Mouse (Mus musculus) Patski (cell line): ENCODE results near the gene Nhej1. TPM values are rescaled to one million over a fixed set of nuclear protein-coding genes. Genes with fewer than 3 reads are reported as not detected.

Source experiments
- ATAC-seq: fragments of 100-300 bp; one replicate; pipeline ENCODE4 v1.8.0; 2021
- CTCF ChIA-PET: fragments of 350-600 bp; sonication (Branson Sonifier 250); formaldehyde crosslinking; loops from one replicate; lab custom pipeline; 2022; ENCODE audit warnings: inconsistent platforms; lab: Charles Lee
- POLR2A ChIA-PET: fragments of 350-600 bp; sonication (Branson Sonifier 250); formaldehyde crosslinking; loops from one replicate; lab custom pipeline; 2022; ENCODE audit warnings: antibody characterized with exemption, inconsistent platforms; lab: Charles Lee
- DNase-seq: peaks from one replicate; pipeline ENCODE4 v3.0.0-alpha.2; 2011; ENCODE audit warnings: low read depth, low spot score
- H3K27me3 ChIP-seq: fragments of 371-371 bp; one replicate; pipeline ENCODE4 v1.5.1; 2021
- CTCF ChIP-seq: fragments of 100-300 bp; IDR thresholded peaks from one replicate; pipeline ENCODE4 v1.5.1; 2021
- in situ Hi-C: fragments of 300-500 bp; cut with MboI; formaldehyde crosslinking; loops from 3 replicates; pipeline ENCODE4 v1.11.1; 2018; ENCODE audit warnings: low pct_unique_long_range_greater_than_20kb, mixed read lengths
- polyA plus RNA-seq: library from polyadenylated mRNA; unstranded; gene quantifications from one replicate; pipeline ENCODE4 v1.2.3, GENCODE M21; 2021

Gene Nhej1
- polyA plus RNA-seq, 1 experiment from 2014 or later, result 7.0 TPM

DNA sequence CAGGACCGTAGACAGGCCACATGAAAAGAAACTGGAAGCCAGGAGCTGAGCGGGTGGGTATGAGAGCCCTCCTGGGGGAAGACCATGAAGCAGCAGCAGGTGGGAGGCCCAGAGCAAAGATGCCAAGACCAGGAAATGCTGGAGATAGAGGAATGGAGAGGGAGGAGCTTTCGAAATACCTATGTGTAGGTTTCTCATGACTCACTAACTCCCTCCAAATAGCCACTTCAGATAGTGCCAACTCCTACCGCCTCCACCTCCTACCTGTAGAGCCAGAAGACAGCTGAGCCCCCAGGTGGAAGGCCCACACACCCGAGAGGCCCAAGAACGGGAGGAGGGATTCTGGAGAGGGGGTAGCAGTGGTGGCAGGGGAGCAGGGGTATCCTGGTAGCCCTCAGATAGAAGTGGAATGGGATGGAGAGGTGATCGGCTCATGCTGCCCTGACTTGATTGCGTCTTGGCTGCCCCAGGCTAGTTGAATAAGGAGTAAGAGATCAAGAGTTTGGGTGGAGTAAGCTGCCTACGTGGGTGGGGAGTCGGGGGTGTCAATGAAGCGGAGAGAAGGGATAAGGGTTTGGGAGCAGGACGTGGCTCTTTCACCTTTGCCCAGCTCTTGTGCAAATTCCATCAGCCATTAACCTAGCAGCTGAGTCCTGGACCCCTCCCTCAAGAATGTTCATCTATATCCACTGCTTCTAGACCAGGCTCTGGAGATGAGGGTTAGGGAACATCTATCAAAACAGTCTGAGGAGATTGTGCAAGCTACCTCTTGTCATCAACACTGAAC is 8.6 kb upstream of the Nhej1 start, which contains the start of gene Slc23a3:
TSS of gene Slc23a3 (minus strand) at position 470 of the 787 bp plus-strand sequence.
- ATAC-seq (no peak), DNase-seq (no peak)
- CTCF ChIA-PET, result interaction anchor here (0.8 kb wide), 1 partner anchor 10 kb away, joined by 3 read pairs; no protein-coding TSS in a partner anchor
- no peaks in the 10 kb centered on the region for H3K27me3 ChIP-seq
- in situ Hi-C loops, result no loop called here
- POLR2A ChIA-PET, result interaction anchor here (1.5 kb wide), 1 partner anchor 121 kb away, joined by 5 read pairs; no protein-coding TSS in a partner anchor
- no peak for TF ChIP-seq CTCF

DNA sequence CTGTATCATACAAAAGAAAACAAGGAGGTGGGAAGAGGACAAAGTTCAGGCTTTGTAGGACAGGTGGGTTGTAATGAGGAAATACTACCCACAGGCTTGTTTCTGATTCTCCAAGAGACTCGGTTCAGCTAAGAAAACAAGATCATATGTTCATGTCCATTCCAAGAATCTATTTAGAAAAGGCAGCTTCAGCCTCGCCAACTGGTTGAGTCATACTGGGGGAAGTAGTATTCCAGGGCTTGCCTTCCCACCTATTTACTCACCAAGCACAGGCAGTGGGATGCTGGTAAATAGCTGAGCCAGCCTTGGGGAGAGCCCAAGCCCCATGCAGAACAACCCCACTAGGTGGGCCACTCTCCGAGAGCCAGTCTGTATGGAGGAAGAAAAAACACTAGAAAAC is 3.6 kb upstream of the Nhej1 start:
- POLR2A ChIA-PET, result interaction anchor here (1.2 kb wide), 1 partner anchor 12 kb away, joined by 4 read pairs; no protein-coding TSS in a partner anchor
- no peak for TF ChIP-seq CTCF
- ATAC-seq, result no peak

DNA sequence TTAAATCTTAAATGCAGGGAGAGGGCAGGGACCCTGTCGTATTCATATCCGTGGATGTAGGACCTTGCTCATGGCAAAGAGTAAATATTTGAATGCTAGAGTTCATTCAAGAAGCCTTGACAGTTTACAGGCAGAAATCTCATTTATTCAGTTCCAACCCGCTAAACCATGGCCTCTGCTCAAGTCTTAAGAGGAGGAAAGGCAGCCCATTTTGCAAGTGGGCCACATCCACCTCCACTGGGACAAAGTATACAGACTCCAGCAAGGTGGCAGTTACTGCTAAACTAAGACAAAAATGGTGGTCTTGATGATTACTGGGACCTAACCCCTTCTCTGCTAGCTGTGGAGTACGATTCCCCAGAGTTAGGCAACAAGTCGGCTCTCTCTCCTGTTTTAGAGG is 418 bp upstream of the Nhej1 start:
- no peaks in the 10 kb centered on the region for H3K27me3 ChIP-seq
- TF ChIP-seq CTCF, result no peak
- POLR2A ChIA-PET, result no interaction called here
- in situ Hi-C loops, result no loop called here
- no peak for DNase-seq
- CTCF ChIA-PET, result interaction anchor here (0.9 kb wide), 1 partner anchor 128 kb away, joined by 4 read pairs; no protein-coding TSS in a partner anchor
- ATAC-seq, result peak; percentile 21

More for the DNA sequence above, 3.6 kb upstream of the Nhej1 start:
- no peak for DNase-seq
- no peaks in the 10 kb centered on the region for H3K27me3 ChIP-seq
- in situ Hi-C loops, result no loop called here
- CTCF ChIA-PET, result interaction anchor here (0.8 to 2.2 kb wide), 4 partner anchors 9 to 125 kb away, joined by 3 to 6 read pairs (median 4); no protein-coding TSS in a partner anchor

DNA sequence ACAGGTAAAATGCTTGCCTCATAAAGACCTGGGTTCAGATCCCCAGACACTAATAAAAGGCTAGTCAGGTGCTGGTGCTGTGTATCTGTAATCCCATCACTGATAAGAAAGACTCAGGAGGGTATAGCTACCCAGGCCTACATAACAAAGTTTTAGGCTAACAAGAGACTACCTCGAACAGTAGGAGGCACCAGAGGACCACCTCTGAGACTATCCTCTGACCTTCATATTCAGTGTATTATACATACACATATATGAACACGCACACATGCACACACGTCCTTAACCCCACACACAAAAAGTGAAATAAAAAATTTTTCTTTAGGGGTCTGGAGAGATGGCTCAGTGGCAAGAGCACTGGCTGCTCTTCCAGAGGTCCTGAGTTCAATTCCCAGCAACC is 2.8 kb downstream of the Nhej1 start:
- in situ Hi-C loops, result no loop called here

DNA sequence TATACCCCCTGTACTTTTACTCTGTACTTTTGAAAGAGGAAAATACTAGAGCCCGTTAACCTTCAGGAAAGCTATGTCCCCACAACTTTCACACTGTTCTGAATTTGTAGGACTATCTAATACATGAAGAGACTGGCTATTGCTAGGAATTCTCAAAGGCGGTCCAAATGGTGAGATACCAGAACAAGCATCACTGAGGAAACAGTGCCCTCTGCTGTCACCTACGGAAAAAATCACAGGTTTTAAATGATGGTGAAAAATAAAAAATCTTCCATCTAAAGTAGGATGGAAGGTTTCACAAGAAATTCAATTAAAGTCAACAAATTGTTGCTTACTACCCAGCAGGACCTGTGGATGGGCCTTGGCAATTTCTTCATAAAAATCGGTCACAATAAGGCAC is 72.9 kb downstream of the Nhej1 start:
- in situ Hi-C loops, result no loop called here
- DNase-seq, result no peak
- POLR2A ChIA-PET, result interaction anchor here (0.6 to 0.7 kb wide), 2 partner anchors 170 to 478 kb away, joined by 3 to 8 read pairs; no protein-coding TSS in a partner anchor
- CTCF ChIA-PET, result interaction anchor here (0.7 to 2.7 kb wide), 17 partner anchors 10 to 201 kb away, joined by 3 to 7 read pairs (median 3); no protein-coding TSS in a partner anchor
- ATAC-seq, result no peak
- no peaks in the 10 kb centered on the region for H3K27me3 ChIP-seq
- TF ChIP-seq CTCF, result peak; percentile 64

More for the DNA sequence above, 2.8 kb downstream of the Nhej1 start:
- ChIA-PET POLR2A (no interaction called here), CTCF (no interaction called here)
- ATAC-seq (no peak), DNase-seq (no peak)
- TF ChIP-seq CTCF, result no peak
- no peaks in the 10 kb centered on the region for H3K27me3 ChIP-seq

DNA sequence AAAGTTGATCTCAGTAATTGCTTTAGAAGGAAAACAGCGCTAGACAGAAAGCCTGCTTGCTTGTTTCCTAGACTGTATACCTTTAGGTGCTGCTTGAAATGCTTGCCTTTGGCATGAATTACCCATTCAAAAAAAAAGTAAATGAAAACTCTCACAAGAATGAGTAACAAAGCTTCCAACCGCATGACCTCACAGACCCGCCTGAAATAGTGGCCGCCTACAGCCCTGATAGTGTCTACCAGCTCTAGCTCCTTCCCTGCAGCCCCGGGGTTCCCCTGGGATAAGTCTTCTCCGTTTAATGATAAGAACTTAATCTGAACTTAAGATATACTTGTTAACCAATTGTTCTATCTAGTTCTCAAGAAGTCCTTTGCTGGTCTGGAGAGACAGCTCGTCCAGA is 73.6 kb downstream of the Nhej1 start:
- CTCF ChIA-PET, result interaction anchor here (0.7 to 2.7 kb wide), 16 partner anchors 12 to 202 kb away, joined by 3 to 7 read pairs (median 3); no protein-coding TSS in a partner anchor
- peak; percentile 51 for ATAC-seq
- POLR2A ChIA-PET, result interaction anchor here (0.7 kb wide), 1 partner anchor 478 kb away, joined by 3 read pairs; no protein-coding TSS in a partner anchor
- no peak for TF ChIP-seq CTCF
- no peaks in the 10 kb centered on the region for H3K27me3 ChIP-seq
- in situ Hi-C loops, result no loop called here
- DNase-seq, result peak; percentile 19

DNA sequence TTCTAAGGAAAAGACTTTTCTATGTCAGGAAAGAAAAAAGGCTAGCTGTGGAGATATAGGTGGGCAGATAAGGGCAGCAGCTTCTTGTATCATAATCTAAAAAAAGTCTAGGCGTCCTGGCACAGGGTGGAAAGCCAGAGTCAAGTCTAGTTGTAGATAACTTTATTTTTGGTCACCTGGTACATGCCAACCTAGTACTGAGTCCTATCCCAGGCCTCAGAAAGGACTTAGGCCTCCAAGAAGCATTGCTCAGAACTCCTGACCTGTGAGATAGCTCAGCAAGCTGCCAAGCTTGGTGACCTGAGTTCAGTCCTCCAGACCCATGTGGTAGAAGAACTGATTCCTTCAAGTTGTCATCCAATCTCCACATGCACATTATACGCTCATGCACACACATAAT is 76.4 kb downstream of the Nhej1 start:
- no peak for ATAC-seq
- ChIA-PET CTCF (interaction anchor here (1.0 to 1.4 kb wide), 3 partner anchors 14 to 129 kb away, joined by 3 read pairs; no protein-coding TSS in a partner anchor), POLR2A (no interaction called here)
- no peak for TF ChIP-seq CTCF
- no peak for DNase-seq
- in situ Hi-C loops, result no loop called here
- no peaks in the 10 kb centered on the region for H3K27me3 ChIP-seq

DNA sequence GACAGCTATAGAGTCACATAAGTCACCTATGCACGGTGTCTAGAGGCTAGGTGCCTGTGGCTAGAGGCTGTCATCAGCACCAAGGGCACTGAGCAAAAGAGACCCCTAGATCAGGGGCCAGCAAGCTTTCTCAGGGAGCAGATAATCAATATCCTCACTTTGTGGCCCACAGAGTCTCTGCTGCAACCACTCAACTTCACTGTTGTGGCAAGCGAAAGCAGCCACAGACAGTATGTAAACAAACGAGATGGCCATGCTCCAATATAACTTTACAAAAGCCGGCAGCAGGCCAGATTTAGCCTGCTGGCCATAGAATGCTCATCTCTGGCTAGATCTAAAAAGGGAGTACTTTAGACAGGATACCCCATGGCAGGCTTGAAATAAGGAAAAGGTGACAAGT is 77.0 kb downstream of the Nhej1 start:
- CTCF ChIA-PET, result interaction anchor here (1.2 kb wide), 1 partner anchor 13 kb away, joined by 3 read pairs; no protein-coding TSS in a partner anchor
- H3K27me3 ChIP-seq, result no peaks in the 10 kb centered on the region
- POLR2A ChIA-PET, result no interaction called here
- TF ChIP-seq CTCF, result no peak
- ATAC-seq (no peak), DNase-seq (no peak)
- in situ Hi-C loops, result no loop called here

DNA sequence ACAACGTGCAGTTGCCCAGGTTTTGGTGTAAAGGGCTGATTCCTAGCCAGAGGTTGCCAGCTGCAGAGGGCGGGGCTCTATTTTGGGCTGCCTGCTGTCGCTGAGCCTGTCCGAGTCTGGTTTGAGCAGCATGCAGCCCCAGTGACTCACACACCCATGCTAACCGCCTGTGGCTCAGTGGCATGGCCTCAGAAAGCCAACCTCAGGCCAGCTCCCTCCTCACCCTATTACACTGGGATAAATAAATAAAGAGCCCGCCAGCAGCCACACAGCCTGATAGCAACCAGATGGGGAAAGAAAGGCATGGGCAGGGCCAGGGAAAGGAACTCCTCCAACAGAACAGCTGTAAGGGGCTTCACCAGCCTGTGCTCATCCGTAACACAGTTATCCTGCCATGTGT is 84.6 kb downstream of the Nhej1 start:
- in situ Hi-C loops, result no loop called here
- ChIA-PET CTCF (interaction anchor here (0.7 to 2.0 kb wide), 5 partner anchors 10 to 146 kb away, joined by 3 to 7 read pairs (median 3); no protein-coding TSS in a partner anchor), POLR2A (no interaction called here)
- DNase-seq (peak; percentile 28), ATAC-seq (peak; percentile 91)
- TF ChIP-seq CTCF, result no peak
- H3K27me3 ChIP-seq, result no peaks in the 10 kb centered on the region

DNA sequence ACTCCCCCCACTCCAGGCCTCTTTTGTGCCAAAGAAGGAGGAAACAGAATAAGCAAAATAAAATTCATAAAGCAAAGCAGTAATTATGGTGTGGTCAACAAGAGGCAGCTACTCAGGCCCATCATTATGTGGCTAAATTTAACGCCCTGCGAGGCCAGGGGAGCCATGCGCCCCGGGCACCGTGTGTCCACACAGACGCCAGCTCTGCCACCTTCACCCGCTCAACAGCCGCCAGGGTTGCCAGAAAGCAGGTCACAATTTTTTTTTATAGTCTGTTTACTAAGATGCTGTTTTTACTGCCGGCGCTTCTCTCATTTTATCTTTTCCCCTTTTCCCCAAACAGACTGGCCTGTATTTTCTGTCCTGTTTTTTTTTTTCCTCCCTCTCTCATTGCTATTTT is 93.0 kb downstream of the Nhej1 start:
- ATAC-seq (no peak), DNase-seq (no peak)
- ChIA-PET CTCF (no interaction called here), POLR2A (interaction anchor here (0.6 kb wide), 1 partner anchor 27 kb away, joined by 3 read pairs; no protein-coding TSS in a partner anchor)
- TF ChIP-seq CTCF, result no peak
- in situ Hi-C loops, result no loop called here
- H3K27me3 ChIP-seq, result no peaks in the 10 kb centered on the region
